Comparison of ENCODE assay signal across 18 mouse cellular contexts in genomic region chr3:35237342-35237741, GRCm38 (mm10).
"Had no signal": no experiment of that assay in that cellular context is flagged by ENCODE, and none has a peak within 500 bp of the region (broad histone marks: within the 10 kb centered on the region; RNA-seq: fewer than 3 reads in every experiment).

No protein-coding gene starts in this region.

- ATAC-seq: intestine, embryonic 15.5 days; midbrain, embryonic 13.5 days; midbrain, embryonic 16.5 days had no signal

- H3K27ac ChIP-seq: hindbrain, embryonic 15.5 days; intestine, embryonic 15.5 days; kidney, postnatal 0 days; layer of hippocampus, adult 2 months; liver, embryonic 15.5 days; macrophage; midbrain, embryonic 10.5 days; midbrain, embryonic 13.5 days; neural tube, embryonic 13.5 days; stomach, postnatal 0 days had no signal

- H3K9ac ChIP-seq: hindbrain, embryonic 15.5 days; intestine, embryonic 15.5 days; liver, embryonic 15.5 days; midbrain, embryonic 13.5 days; neural tube, embryonic 13.5 days had no signal

- H3K27me3 ChIP-seq: hindbrain, embryonic 15.5 days; intestine, embryonic 15.5 days; liver, embryonic 15.5 days; megakaryocyte, embryonic 14.5 days; midbrain, embryonic 13.5 days; neural tube, embryonic 13.5 days had no signal

- H3K9me3 ChIP-seq: hindbrain, embryonic 15.5 days; intestine, embryonic 15.5 days; liver, embryonic 15.5 days; midbrain, embryonic 10.5 days; midbrain, embryonic 13.5 days; neural tube, embryonic 13.5 days had no signal

- DNase-seq: kidney, adult 2 months; kidney, postnatal 25 days; layer of hippocampus, adult 9-11 months; retina, postnatal 1 day; thymus, postnatal 36 days had no signal

- H3K4me3 ChIP-seq: hindbrain, embryonic 15.5 days; intestine, embryonic 15.5 days; layer of hippocampus, adult 2 months; liver, embryonic 15.5 days; megakaryocyte, embryonic 14.5 days; midbrain, embryonic 10.5 days; midbrain, embryonic 13.5 days; myocyte; neural tube, embryonic 13.5 days had no signal

- H3K4me1 ChIP-seq: hindbrain, embryonic 15.5 days; intestine, embryonic 15.5 days; liver, embryonic 15.5 days; megakaryocyte, embryonic 14.5 days had no signal

- H3K36me3 ChIP-seq: hindbrain, embryonic 15.5 days; intestine, embryonic 15.5 days; liver, embryonic 15.5 days; midbrain, embryonic 10.5 days; midbrain, embryonic 13.5 days; neural tube, embryonic 13.5 days had no signal

- H3K4me2 ChIP-seq: hindbrain, embryonic 15.5 days; intestine, embryonic 15.5 days; liver, embryonic 15.5 days; midbrain, embryonic 13.5 days; neural tube, embryonic 13.5 days had no signal
